Mouse (Mus musculus): Measurements from ENCODE around the gene Aacs. TPM values are rescaled to one million over a fixed set of nuclear protein-coding genes. Genes with fewer than 3 reads are reported as not detected.
A peak's percentile ranks its signal among the peaks of the same experiment; 100 is the strongest.

The Aacs gene
- polyA plus RNA-seq, 1 experiment from 2014 or later, result 36.8 TPM

DNA sequence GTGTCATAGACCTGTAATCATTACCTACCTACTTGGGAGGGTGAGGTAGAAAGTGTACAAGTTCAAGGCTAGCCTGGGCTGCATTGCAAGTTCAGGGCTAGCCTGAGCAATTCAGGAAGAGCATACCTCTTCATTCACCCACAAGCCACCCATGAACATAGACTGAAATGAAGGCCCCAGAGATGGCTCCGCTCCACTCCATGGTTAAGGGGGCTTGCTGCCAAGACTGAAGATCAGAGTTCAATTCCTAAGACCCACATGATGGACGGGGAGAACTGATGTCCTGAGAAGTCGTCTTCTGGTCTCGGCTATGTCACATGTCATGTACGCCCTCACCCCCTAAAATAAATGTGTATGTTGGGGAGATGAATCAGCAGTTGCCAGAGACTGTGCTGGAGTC, 9.1 kb upstream of the Aacs start:
- no peak overlapping the region for H3K9ac ChIP-seq
- no peaks in the 10 kb centered on the region for H3K36me3 ChIP-seq
- no peaks in the 10 kb centered on the region for H3K27me3 ChIP-seq
- H3K4me2 ChIP-seq, result peak overlapping the region; percentile 59
- ATAC-seq (ENCODE audit: insufficient number of reproducible peaks, insufficient read depth, low FRiP score, low TSS enrichment, low read depth), result no peak
- peak overlapping the region; percentile 42; the same call in 1 of the 2 replicates for H3K4me3 ChIP-seq
- no peak overlapping the region for H3K27ac ChIP-seq
- WGBS, result 89% methylated on average over 5 of the region's 5 CpGs
- H3K4me1 ChIP-seq, result peaks cover 6% of the 10 kb centered on the region
- H3K9me3 ChIP-seq, result no peaks in the 10 kb centered on the region

- Histone ChIP-seq H3K27me3 (no peaks in the 10 kb centered on the region), H3K4me2 (no peak overlapping the region), H3K36me3 (no peaks in the 10 kb centered on the region), H3K9ac (no peak overlapping the region), H3K4me1 (peaks cover 6% of the 10 kb centered on the region), H3K4me3 (no peak overlapping the region), H3K9me3 (no peaks in the 10 kb centered on the region), H3K27ac (no peak overlapping the region)
- 86% methylated on average over 14 of the region's 14 CpGs for WGBS
- ATAC-seq (ENCODE audit: insufficient number of reproducible peaks, insufficient read depth, low FRiP score, low TSS enrichment, low read depth), result no peak
Measured at GRCm38 (mm10) chr5:125467261-125467660, 8.4 kb upstream of the Aacs start.

- WGBS, result 89% methylated on average over 4 of the region's 4 CpGs
- no peaks in the 10 kb centered on the region for H3K36me3 ChIP-seq
- H3K27ac ChIP-seq, result no peak overlapping the region
- no peak overlapping the region for H3K4me3 ChIP-seq
- no peak overlapping the region for H3K4me2 ChIP-seq
- H3K9ac ChIP-seq, result no peak overlapping the region
- H3K9me3 ChIP-seq, result no peaks in the 10 kb centered on the region
- no peak for ATAC-seq (ENCODE audit: insufficient number of reproducible peaks, insufficient read depth, low FRiP score, low TSS enrichment, low read depth)
- H3K27me3 ChIP-seq, result no peaks in the 10 kb centered on the region
- no peaks in the 10 kb centered on the region; the same call in 1 of the 2 replicates for H3K4me1 ChIP-seq
Measured at GRCm38 (mm10) chr5:125470713-125471112, 4.9 kb upstream of the Aacs start.

DNA sequence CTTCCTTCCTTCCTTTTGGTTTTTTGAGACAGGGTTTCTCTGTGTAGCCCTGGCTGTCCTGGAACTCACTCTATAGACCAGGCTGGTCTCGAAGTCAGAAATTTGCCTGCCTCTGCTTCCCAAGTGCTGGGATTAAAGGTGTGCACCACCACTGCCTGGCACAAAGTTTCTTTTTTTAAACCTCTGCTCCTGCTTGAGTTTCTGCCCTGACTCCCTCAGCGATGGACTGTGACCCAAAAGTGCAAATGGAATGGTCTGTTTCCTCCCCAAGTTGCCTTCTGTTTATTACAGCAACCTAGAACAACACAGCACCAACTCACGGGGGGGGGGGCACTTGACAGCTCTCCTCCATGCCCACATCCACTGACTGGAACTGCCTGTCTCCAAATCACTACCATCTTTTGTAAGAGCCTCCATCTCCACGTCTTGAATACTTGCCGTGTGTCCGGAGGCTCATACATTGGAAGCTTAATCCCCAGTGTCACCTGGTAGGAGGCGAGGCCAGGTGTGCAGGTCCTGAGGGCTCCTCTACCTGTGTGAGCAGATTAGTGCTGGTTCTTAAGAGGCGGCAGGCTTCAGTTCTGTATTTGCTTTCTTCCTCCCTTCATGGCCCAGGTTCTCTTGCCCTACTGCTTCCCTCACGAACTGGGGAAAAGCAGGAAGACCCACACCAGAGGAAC, 2.7 kb upstream of the Aacs start:
- no peak overlapping the region for H3K4me2 ChIP-seq
- 77% methylated on average over 9 of the region's 9 CpGs for WGBS
- H3K9ac ChIP-seq, result no peak overlapping the region
- H3K27ac ChIP-seq, result no peak overlapping the region
- no peak for ATAC-seq (ENCODE audit: insufficient number of reproducible peaks, insufficient read depth, low FRiP score, low TSS enrichment, low read depth)
- no peaks in the 10 kb centered on the region for H3K27me3 ChIP-seq
- peaks cover 19% of the 10 kb centered on the region for H3K4me1 ChIP-seq
- H3K36me3 ChIP-seq, result no peaks in the 10 kb centered on the region
- H3K4me3 ChIP-seq, result no peak overlapping the region
- H3K9me3 ChIP-seq, result no peaks in the 10 kb centered on the region

GRCm38 (mm10) chr5:125475030-125475429, 584 bp upstream of the Aacs start:
- H3K36me3 ChIP-seq, result peaks cover 6% of the 10 kb centered on the region; the same call in 1 of the 2 replicates
- ATAC-seq (ENCODE audit: insufficient number of reproducible peaks, insufficient read depth, low FRiP score, low TSS enrichment, low read depth), result no peak
- peak overlapping the region; percentile 90 for H3K4me2 ChIP-seq
- no peaks in the 10 kb centered on the region for H3K27me3 ChIP-seq
- WGBS, result 55% methylated on average over 12 of the region's 12 CpGs
- peaks cover 22% of the 10 kb centered on the region for H3K4me1 ChIP-seq
- H3K9me3 ChIP-seq, result no peaks in the 10 kb centered on the region
- peak overlapping the region; percentile 85 for H3K9ac ChIP-seq
- peak overlapping the region; percentile 87 for H3K4me3 ChIP-seq
- H3K27ac ChIP-seq, result no peak overlapping the region

DNA sequence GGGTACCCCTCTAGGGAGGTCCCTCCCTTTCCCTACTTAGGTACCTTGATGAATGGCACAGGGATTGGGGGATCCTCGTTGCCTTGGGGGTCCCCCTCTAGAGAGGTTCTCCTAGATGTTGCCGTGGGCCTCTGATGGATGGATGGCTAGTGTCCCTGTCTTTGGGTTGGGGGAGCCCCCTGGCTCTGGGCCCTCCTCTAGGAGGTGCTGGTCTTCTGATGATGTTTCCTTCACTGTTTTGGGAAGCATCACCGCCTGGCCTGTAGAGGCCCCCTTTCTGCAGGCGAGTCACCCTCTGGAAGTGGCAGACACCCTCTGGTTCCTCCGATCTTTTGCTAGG, 642 bp downstream of the Aacs start:
- peak overlapping the region; percentile 78 for H3K27ac ChIP-seq

GRCm38 (mm10) chr5:125476799-125477198, 1.2 kb downstream of the Aacs start:
- Histone ChIP-seq H3K4me3 (peak overlapping the region; percentile 87), H3K27me3 (no peaks in the 10 kb centered on the region), H3K4me2 (peak overlapping the region; percentile 90), H3K36me3 (peaks cover 9% of the 10 kb centered on the region; the same call in 1 of the 2 replicates), H3K9ac (peak overlapping the region; percentile 85), H3K4me1 (peaks cover 27% of the 10 kb centered on the region), H3K9me3 (no peaks in the 10 kb centered on the region), H3K27ac (no peak overlapping the region)
- WGBS, result 53% methylated on average over 7 of the region's 7 CpGs
- no peak for ATAC-seq (ENCODE audit: insufficient number of reproducible peaks, insufficient read depth, low FRiP score, low TSS enrichment, low read depth)

More for the DNA sequence above, 642 bp downstream of the Aacs start:
- Histone ChIP-seq H3K9ac (peak overlapping the region; percentile 85), H3K27me3 (no peaks in the 10 kb centered on the region), H3K4me1 (peaks cover 27% of the 10 kb centered on the region), H3K9me3 (no peaks in the 10 kb centered on the region), H3K36me3 (peaks cover 9% of the 10 kb centered on the region; the same call in 1 of the 2 replicates), H3K4me2 (peak overlapping the region; percentile 90), H3K4me3 (peak overlapping the region; percentile 87)
- no peak for ATAC-seq (ENCODE audit: insufficient number of reproducible peaks, insufficient read depth, low FRiP score, low TSS enrichment, low read depth)
- 11% methylated on average over 5 of the region's 5 CpGs for whole genome bisulfite sequencing

DNA sequence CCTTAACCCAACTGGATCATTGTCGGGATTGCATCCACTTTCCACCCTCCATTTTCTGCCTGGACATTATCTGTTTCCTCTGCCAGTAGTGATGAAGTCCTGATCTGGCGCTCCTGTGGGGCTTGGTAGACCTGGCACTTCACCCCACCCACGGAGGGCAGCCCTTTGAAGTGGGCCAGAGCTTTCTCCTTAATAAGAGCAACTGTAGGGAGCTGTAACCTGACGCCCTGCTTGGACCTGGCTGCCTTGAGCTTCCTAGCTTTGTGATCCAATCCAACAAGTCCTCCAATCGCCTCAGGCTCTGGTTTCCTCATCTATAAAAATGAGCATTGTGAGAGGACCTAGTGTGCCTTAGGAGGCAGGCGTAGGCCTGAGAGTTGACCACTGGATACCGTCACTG, 1.9 kb downstream of the Aacs start:
- Histone ChIP-seq H3K27me3 (no peaks in the 10 kb centered on the region), H3K9ac (peak overlapping the region; percentile 85), H3K4me2 (peak overlapping the region; percentile 90), H3K9me3 (no peaks in the 10 kb centered on the region), H3K4me1 (peaks cover 27% of the 10 kb centered on the region), H3K27ac (no peak overlapping the region), H3K36me3 (peaks cover 11% of the 10 kb centered on the region), H3K4me3 (peak overlapping the region; percentile 87)
- WGBS, result 46% methylated on average over 7 of the region's 7 CpGs
- ATAC-seq (ENCODE audit: insufficient number of reproducible peaks, insufficient read depth, low FRiP score, low TSS enrichment, low read depth), result no peak

GRCm38 (mm10) chr5:125478037-125478436, 2.4 kb downstream of the Aacs start:
- Histone ChIP-seq H3K4me2 (peak overlapping the region; percentile 90; the same call in 1 of the 2 replicates), H3K27me3 (no peaks in the 10 kb centered on the region), H3K9me3 (no peaks in the 10 kb centered on the region; the same call in 1 of the 2 replicates), H3K9ac (0 out of 2 replicates have a peak overlapping the region, but pooled peaks have one; percentile 85), H3K36me3 (peaks cover 16% of the 10 kb centered on the region), H3K4me1 (peaks cover 27% of the 10 kb centered on the region), H3K4me3 (no peak overlapping the region), H3K27ac (no peak overlapping the region)
- 84% methylated on average over 7 of the region's 7 CpGs for WGBS
- ATAC-seq (ENCODE audit: insufficient number of reproducible peaks, insufficient read depth, low FRiP score, low TSS enrichment, low read depth), result no peak

DNA sequence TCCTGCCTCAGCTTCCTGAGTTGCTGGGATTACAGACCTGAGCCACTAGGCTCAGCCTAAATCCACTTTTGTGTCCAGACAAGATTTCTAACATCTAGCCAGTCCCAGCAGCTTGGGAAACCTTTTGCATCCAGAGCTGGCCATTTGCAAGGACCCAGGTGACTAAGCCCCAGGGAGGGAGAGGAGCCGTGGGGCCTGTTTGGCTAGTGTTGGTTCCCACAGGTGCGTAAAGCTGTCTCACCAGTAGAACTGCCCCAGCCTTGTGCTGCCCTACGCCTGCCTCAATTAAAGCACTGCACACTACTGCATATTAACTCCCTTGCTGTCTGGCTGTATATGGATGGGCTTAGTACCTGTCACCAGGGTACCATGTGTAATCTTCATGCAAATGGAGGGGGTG, 3.8 kb downstream of the Aacs start:
- 84% methylated on average over 3 of the region's 3 CpGs for whole genome bisulfite sequencing
- Histone ChIP-seq H3K9me3 (no peaks in the 10 kb centered on the region; the same call in 1 of the 2 replicates), H3K9ac (no peak overlapping the region), H3K27ac (no peak overlapping the region), H3K4me2 (no peak overlapping the region), H3K4me3 (no peak overlapping the region), H3K27me3 (no peaks in the 10 kb centered on the region), H3K36me3 (peaks cover 25% of the 10 kb centered on the region), H3K4me1 (peaks cover 27% of the 10 kb centered on the region)
- no peak for ATAC-seq (ENCODE audit: insufficient number of reproducible peaks, insufficient read depth, low FRiP score, low TSS enrichment, low read depth)

GRCm38 (mm10) chr5:125480434-125481231, 5.0 kb downstream of the Aacs start:
- Histone ChIP-seq H3K4me1 (peaks cover 27% of the 10 kb centered on the region), H3K27ac (no peak overlapping the region), H3K36me3 (peaks cover 36% of the 10 kb centered on the region), H3K9me3 (no peaks in the 10 kb centered on the region; the same call in 1 of the 2 replicates), H3K4me2 (no peak overlapping the region), H3K27me3 (no peaks in the 10 kb centered on the region), H3K4me3 (no peak overlapping the region), H3K9ac (peak overlapping the region; percentile 27; the same call in 1 of the 2 replicates)
- 77% methylated on average over 11 of the region's 11 CpGs for WGBS
- no peak for ATAC-seq (ENCODE audit: insufficient number of reproducible peaks, insufficient read depth, low FRiP score, low TSS enrichment, low read depth)
